Mouse (Mus musculus) kidney, adult 9 months (tissue): Measurements from ENCODE around the gene Prf1.

Source experiments
- DNase-seq: peaks from one replicate; pipeline ENCODE4 v3.0.0; 2022

The Prf1 gene

GRCm38 (mm10) chr10:61290016-61290415 lies 7.6 kb upstream of the Prf1 start:
- DNase-seq = no peak

GRCm38 (mm10) chr10:61290479-61290878 lies 7.2 kb upstream of the Prf1 start:
- DNase-seq = no peak

GRCm38 (mm10) chr10:61294242-61294641 lies 3.4 kb upstream of the Prf1 start:
- no peak for DNase-seq

- DNase-seq = no peak
Observed at GRCm38 (mm10) chr10:61296713-61297445, 754 bp upstream of the Prf1 start.

- peak; percentile 33 for DNase-seq
Observed at GRCm38 (mm10) chr10:61300996-61301395, 3.4 kb downstream of the Prf1 start.

GRCm38 (mm10) chr10:61304046-61304445 lies 6.4 kb downstream of the Prf1 start:
- no peak for DNase-seq

GRCm38 (mm10) chr10:61305928-61306590 lies 8.4 kb downstream of the Prf1 start:
- no peak for DNase-seq

- peak; percentile 33 for DNase-seq
Observed at GRCm38 (mm10) chr10:61308706-61309320, 11.2 kb downstream of the Prf1 start.

GRCm38 (mm10) chr10:61312159-61312558 lies 14.5 kb downstream of the Prf1 start:
- DNase-seq = peak; percentile 40

- DNase-seq = peak; percentile 38
Observed at GRCm38 (mm10) chr10:61312754-61313153, 15.1 kb downstream of the Prf1 start.

- DNase-seq = peak; percentile 29
Observed at GRCm38 (mm10) chr10:61313750-61314149, 16.1 kb downstream of the Prf1 start.

- no peak for DNase-seq
Observed at GRCm38 (mm10) chr10:61315324-61315880, 17.8 kb downstream of the Prf1 start.

GRCm38 (mm10) chr10:61318527-61318926 lies 20.9 kb downstream of the Prf1 start:
- DNase-seq = no peak

GRCm38 (mm10) chr10:61324717-61325116 lies 27.1 kb downstream of the Prf1 start:
- DNase-seq = no peak

- no peak for DNase-seq
Observed at GRCm38 (mm10) chr10:61325782-61326328, 28.2 kb downstream of the Prf1 start.

GRCm38 (mm10) chr10:61327545-61327944 lies 29.9 kb downstream of the Prf1 start:
- DNase-seq = no peak

GRCm38 (mm10) chr10:61328927-61329326 lies 31.3 kb downstream of the Prf1 start:
- DNase-seq = no peak

GRCm38 (mm10) chr10:61331046-61331445 lies 33.4 kb downstream of the Prf1 start:
- no peak for DNase-seq

- DNase-seq = no peak
Observed at GRCm38 (mm10) chr10:61334545-61334944, 36.9 kb downstream of the Prf1 start.

GRCm38 (mm10) chr10:61336137-61336536 lies 38.5 kb downstream of the Prf1 start:
- peak; percentile 76 for DNase-seq

- no peak for DNase-seq
Observed at GRCm38 (mm10) chr10:61336592-61336991, 39.0 kb downstream of the Prf1 start.

GRCm38 (mm10) chr10:61337665-61338064 lies 40.0 kb downstream of the Prf1 start:
- no peak for DNase-seq

GRCm38 (mm10) chr10:61339216-61339615 lies 41.6 kb downstream of the Prf1 start:
- no peak for DNase-seq
